Mouse (Mus musculus) activated CD4-positive, CD25-positive, alpha-beta regulatory T cell, adult 4 months (primary cell): ENCODE results near the gene Tmod2. TPM values are rescaled to one million over a fixed set of nuclear protein-coding genes. Genes with fewer than 3 reads are reported as not detected.
"Not testable (repeated sequence)": the region's sequence is repeated elsewhere in the genome, so short reads cannot be mapped to it uniquely, and the experiment has no call there.

Experiments
- ATAC-seq: one replicate; pipeline ENCODE4 v1.8.0; 2017
- polyA plus RNA-seq, 2 experiments: library from polyadenylated mRNA; unstranded; fragments of 100-300 nt; shearing (Covaris generic); gene quantifications; one replicate each; pipeline ENCODE4 v1.2.1; 2017

The Tmod2 gene
- not detected for polyA plus RNA-seq

GRCm38 (mm10) chr9:75610571-75611493, at the start of gene Tmod2:
TSS of gene Tmod2 (minus strand) at chr9:75611325.
- no peak for ATAC-seq

- ATAC-seq: no peak
Observed at GRCm38 (mm10) chr9:75660917-75661316, 49.8 kb upstream of the Tmod2 start.

GRCm38 (mm10) chr9:75656456-75656855, 45.3 kb upstream of the Tmod2 start:
- ATAC-seq: not testable (repeated sequence)

GRCm38 (mm10) chr9:75653981-75654911, 43.1 kb upstream of the Tmod2 start:
- ATAC-seq: no peak

GRCm38 (mm10) chr9:75645405-75645804, 34.3 kb upstream of the Tmod2 start:
- peak; percentile 84 for ATAC-seq

- ATAC-seq: no peak
Observed at GRCm38 (mm10) chr9:75634226-75634625, 23.1 kb upstream of the Tmod2 start.

GRCm38 (mm10) chr9:75633603-75634002, 22.5 kb upstream of the Tmod2 start:
- no peak for ATAC-seq

- no peak for ATAC-seq
Observed at GRCm38 (mm10) chr9:75632902-75633301, 21.8 kb upstream of the Tmod2 start.

GRCm38 (mm10) chr9:75632111-75632510, 21.0 kb upstream of the Tmod2 start:
- no peak for ATAC-seq

GRCm38 (mm10) chr9:75630823-75631454, 19.8 kb upstream of the Tmod2 start:
- ATAC-seq: peak; percentile 59

GRCm38 (mm10) chr9:75626308-75626604, 15.1 kb upstream of the Tmod2 start:
- ATAC-seq: no peak

- ATAC-seq: peak; percentile 56
Observed at GRCm38 (mm10) chr9:75625556-75626307, 14.6 kb upstream of the Tmod2 start, which contains the start of gene Lysmd2. TSS of gene Lysmd2 (plus strand) at chr9:75625741.

GRCm38 (mm10) chr9:75624983-75625555, 13.9 kb upstream of the Tmod2 start:
- ATAC-seq: peak; percentile 32

- no peak for ATAC-seq
Observed at GRCm38 (mm10) chr9:75621428-75621827, 10.3 kb upstream of the Tmod2 start.

GRCm38 (mm10) chr9:75619761-75620160, 8.6 kb upstream of the Tmod2 start:
- ATAC-seq: not testable (repeated sequence)

GRCm38 (mm10) chr9:75618836-75619400, 7.8 kb upstream of the Tmod2 start:
- ATAC-seq: no peak

- no peak for ATAC-seq
Observed at GRCm38 (mm10) chr9:75616560-75616959, 5.4 kb upstream of the Tmod2 start.

- no peak for ATAC-seq
Observed at GRCm38 (mm10) chr9:75609965-75610364, 1.2 kb downstream of the Tmod2 start.

- no peak for ATAC-seq
Observed at GRCm38 (mm10) chr9:75609505-75609904, 1.6 kb downstream of the Tmod2 start.

GRCm38 (mm10) chr9:75607496-75607895, 3.6 kb downstream of the Tmod2 start:
- ATAC-seq: no peak

GRCm38 (mm10) chr9:75601510-75601909, 9.6 kb downstream of the Tmod2 start:
- ATAC-seq: no peak
